Mouse (Mus musculus) cerebellum, adult 11 months (tissue): ENCODE results near the gene Npdc1.

Experiments used
- DNase-seq: peaks from one replicate; pipeline ENCODE4 v3.0.0; 2022

The Npdc1 gene

DNA sequence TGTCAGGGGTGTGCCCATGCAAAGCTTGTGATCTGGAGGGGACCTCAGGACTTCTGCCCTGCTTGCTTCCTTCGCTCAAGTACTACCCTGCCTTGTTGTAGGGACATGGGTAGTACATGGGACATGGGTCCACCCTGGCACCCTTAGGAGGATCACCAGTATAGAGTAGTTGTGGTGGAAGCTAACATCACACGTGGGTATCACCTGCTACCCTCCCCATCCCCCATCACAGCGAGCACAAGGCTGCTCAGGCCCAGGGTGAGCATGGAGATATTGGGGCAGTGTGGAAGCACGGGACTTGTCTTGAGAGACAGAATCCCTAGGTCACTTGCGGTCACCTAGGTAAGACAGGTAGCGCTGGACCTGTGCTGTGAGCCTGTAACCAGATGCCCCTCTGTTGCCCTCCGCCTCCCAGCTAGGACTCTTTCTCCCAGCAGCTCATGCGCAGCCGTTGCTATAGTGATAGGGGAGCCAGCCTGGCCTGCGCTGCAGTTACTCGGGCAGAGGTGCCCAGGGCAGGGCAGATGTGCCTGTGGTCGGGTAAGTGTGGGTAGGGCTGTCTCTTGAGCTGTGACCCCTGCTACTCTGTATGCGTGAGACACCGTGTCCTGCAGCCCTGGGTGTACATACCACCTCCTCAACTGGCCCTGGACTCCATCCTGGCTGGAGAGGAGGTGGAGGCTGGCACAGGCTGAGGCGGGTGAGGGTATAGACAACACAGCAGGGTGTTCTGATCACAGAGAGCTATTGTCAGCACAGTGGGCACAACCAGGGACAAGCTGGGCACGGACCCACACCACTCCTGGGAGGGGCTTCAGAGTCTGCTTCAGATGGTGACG is 31.5 kb downstream of the Npdc1 start:
- DNase-seq = no peak

DNA sequence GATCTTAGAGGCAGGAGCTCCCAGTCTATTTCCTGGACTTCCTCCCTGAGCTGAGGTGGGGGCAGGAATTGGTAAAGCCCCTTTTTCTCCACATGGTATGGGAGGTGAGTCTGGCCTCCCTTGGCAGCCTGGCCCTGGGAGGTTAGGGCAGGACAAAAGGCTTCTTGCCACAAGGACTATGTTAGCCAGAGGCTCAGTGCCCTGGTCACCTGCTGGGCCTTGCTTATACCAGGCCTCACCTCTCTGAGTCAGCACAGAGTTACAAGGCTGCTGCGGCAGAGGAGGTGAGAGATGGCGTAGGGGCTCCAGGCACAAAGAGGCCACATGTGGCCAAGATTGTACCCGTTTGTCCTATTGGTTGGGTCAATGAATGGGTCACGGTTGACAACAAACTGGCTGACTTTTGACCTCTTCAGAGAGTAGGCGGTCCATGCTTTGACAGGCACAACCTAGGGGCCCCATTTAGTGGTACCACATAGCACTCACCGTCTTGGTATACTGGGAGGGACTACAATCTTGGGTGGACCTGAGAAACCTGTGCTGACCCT is 32.2 kb downstream of the Npdc1 start:
- DNase-seq = no peak

DNA sequence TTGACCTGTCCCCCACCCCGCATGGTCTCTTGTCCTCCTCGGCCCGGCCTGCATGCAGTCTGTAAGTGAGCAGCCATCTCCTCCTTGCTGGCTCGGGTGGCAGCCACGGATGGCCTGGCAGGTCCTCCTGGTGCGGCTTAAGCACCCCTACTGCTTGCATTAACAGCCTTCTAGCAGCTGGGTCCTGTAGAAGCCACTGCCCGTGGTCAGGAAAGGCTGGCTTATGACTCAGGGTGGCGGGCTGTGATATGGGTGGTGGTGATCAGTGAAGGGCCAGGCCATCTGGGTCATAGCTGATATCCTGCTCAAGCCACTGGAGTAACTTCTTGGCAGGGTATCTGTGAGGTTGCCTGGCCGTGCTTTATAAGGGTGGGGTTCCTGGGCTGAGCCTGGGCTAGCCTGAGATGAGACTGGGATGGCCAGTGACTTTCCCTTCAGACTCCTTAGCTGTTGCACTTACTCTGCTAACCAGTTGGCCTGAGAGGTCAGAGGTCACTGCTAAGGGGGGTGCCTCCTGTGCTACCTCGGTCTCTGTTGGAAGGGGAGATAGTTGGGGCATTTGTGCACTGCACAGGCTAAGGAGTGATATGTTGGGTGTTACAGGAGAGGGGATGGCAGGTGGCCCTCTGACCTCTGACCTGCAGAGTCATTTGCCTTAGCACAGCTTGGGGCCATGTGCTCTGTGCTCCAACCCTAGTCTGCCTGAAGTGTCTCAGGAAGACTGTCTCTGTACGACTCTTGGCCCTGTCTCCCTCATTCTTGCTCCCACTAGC is 33.4 kb downstream of the Npdc1 start:
- DNase-seq = no peak

DNA sequence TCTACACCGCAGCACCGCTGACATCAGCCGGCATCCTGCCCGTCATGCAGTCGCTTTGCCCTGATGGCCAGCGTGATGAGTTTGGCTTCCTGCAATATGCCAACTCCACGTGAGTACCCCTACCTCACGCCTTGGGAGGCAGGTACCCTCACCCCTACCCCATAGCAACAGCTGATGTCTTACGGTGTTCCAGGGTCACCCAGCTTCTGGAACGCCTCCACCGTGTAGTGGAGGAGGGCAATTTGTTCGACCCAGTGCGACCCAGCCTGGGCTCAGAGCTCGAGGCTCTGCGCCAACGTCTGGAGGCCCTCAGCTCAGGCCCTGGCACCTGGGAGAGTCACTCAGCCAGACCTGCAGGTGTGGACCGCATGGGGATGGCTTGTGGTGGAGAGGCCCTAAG is 34.0 kb downstream of the Npdc1 start:
- DNase-seq = no peak

DNA sequence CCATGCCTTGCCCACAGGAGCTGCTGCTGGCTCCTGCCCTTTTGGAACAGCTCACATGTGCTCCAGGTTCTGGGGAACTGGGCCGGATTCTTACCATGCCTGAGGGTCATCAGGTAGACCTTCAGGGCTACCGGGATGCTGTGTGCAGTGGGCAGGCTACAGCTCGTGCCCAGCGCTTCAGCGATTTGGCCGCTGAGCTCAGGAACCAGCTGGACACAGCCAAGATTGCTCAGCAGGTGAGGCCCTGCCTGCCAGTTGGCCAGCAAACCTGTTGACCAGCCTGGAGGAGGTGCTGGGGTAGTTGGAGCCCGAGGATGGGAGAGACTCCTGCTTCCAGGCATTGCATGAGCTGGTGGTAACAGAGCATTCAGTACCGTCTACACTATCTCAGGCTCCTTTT is 35.1 kb downstream of the Npdc1 start:
- DNase-seq = peak; percentile 94

DNA sequence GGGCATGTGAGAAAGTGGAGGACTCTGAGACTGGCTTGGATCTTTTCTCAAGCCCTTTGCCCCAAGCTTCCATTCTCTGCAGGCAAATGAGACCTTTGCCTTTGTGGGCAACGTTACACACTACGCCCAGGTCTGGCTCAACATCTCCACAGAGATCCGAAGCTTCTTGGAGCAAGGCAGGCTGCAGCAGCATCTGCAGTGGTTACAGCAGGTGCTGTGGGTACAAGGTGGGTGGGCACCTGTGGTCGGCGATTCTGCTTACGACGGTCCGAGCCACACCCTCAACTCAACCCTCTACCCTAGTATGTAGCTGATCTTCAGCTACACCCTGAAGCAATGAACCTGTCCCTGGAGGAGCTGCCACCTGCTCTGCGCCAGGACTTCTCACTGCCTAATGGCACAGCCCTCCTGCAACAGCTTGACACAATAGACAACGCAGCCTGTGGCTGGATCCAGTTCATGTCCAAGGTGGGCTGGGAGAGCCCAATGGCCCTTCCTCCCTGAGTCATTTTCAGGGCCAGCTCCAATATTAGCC is 37.2 kb downstream of the Npdc1 start:
- peak; percentile 25 for DNase-seq

DNA sequence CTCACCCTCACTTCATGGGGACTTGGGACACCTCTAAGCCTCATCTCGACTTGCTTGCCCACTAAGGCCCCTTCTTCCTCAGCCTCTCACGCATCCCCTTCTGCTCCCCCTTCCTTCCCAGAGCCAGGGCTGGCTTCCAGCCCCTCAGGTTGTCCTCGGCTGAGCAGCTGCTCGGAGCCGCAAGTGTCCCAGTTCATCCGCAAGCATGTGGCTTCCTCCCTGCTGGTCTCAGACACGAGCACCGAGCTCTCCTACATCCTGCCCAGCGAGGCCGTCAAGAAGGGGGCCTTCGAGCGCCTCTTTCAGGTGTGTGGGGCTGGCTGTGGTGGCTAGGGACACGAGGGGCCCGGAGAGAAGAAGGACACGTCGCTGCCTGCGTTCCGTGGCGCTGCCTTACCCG is 41.9 kb downstream of the Npdc1 start:
- DNase-seq = no peak

DNA sequence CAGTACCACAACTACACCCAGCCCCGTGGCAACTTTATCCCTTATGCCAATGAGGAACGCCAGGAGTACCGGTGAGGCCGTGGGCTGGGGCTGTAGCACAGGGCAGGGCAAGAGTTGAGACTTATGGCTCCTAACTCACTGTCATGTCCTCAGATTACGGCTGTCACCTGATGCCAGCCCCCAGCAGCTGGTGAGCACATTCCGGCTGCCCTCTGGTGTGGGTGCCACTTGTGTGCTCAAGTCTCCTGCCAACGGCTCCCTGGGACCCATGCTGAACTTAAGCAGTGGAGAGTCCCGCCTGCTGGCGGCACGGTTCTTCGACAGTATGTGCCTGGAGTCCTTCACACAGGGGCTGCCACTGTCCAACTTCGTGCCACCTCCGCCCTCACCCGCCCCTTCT is 43.5 kb downstream of the Npdc1 start:
- DNase-seq = no peak

DNA sequence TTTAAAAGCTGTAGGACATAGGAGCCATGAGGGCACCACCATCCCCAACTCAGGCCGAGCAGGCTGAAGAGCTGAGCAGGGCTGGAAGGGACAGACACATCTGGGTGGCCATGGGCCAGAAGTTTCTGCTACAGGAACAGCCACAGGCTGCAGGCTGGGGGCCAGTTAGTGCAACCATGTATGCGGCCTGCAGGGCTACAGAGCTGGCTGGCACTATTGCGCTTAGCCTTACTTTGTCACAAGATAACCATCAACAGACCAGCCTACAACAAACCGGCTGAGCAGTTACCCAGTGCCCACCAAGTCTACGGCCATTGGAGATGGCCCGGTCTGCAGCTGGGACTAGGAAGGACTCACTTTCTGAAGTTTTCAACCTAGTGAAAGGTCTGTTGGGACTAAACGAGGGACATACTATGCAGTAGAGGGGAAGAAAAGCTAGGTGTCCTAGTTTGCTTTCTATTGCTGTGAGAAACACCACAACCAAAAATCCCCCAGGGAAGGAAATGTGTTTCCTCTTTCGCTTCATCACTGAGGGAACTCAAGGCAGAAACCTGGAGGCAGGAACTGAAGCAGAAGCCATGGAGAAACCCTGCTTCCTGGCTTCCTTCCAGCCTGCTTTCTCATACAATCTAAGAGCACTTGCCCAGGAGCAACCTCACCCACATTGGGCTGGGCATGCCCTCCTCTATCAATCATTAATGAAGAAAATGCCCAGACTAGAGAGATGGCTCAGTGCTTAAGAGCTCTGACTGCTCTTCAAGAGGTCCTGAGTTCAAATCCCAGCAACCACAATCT is 51.9 kb downstream of the Npdc1 start:
- no peak for DNase-seq

DNA sequence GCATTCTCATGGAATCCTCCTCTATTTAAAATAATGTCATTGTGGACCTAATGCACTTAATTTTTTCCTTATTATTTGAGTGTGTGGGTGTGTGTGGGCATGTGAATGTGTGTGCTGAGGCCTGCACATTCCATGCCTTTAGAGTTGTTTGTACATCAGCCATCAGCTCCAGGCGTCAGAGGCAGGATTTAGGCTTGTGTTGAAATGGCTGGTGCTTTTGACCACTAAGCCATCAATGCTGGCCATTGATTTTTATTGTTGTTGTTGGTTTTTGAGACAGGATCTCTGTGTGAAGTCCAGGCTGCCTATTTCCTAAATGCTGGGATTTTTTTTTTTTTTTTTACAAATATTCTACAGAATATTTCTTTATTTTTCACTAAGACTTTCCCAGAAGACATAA is 53.8 kb downstream of the Npdc1 start:
- DNase-seq = no peak

DNA sequence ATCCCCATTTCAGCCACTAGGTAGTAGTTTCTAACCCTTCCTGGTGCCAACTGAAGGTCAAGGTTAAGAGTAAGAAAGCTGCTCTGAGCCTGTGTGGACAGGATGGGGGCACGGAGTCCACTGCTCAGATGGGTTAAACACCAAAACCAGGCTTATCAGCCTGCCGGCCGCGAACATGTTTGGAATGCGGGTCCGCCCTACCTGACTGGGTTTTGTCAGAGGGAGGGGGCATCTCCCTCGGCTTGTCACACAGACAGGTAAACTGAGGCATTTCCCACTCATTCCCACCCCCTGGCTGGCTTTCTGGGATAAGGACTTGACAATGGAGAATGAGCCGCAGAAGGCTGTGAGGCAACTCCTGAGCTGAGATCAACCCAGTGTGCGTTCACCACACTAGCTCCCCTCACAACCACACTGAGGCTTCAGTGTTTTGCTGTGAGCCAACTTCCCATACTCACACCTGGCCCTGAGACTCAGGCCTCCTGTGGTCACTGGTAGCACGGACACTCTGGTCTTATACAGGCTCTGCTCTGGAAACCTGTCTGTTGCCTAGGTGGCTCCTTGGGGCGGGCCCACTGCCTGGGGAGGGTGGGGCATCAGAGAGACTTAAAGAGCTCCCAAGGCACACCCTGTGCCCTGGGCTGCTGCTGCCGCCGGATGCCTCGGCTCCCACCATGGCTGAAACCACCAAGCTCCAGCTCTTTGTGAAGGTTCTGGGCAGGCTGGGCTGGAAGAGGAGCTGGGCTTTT is 57.2 kb downstream of the Npdc1 start, which contains the start of gene Clic3:
Clic3 (plus strand) TSS at position 634 of the 749 bp plus-strand sequence.
- DNase-seq = no peak

DNA sequence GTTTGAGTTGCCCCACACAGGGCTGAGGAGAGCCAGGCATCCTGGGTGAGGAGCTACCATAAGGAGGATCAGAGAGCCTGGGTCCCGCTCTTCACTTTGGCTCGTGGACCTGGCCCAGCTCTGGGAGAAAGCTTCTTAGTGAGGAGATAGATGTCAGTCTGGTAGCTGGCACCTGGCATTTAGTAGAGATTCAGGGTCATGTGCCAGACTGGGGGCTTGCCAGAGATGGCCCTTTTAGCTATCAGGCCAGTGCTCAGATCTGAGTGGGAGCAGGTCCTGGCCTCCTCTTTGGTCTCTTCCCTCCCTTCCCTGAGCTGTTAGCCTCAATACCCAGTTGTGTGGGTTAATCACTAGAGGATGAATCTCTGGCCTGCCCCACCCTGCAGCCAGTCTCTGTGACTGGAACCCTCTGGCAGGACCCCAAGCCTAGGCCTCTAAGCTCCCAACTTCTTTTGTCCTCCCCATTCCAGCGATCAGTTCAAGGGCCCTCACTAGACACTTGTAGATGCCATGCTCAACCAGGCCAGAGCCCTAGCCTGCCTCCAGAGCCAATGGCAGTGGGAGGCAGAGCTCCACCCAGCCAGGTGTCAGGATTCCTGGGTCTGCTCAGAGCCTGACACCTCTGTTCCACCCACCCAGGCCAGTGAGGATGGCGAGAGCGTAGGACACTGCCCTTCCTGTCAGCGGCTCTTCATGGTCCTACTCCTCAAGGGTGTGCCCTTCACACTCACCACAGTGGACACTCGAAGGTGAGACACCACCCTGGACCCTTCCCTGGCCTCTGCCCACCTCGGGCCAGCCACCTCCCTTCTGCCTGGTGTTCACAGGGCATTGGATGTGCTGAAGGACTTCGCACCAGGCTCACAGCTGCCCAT is 58.1 kb downstream of the Npdc1 start:
- no peak for DNase-seq

DNA sequence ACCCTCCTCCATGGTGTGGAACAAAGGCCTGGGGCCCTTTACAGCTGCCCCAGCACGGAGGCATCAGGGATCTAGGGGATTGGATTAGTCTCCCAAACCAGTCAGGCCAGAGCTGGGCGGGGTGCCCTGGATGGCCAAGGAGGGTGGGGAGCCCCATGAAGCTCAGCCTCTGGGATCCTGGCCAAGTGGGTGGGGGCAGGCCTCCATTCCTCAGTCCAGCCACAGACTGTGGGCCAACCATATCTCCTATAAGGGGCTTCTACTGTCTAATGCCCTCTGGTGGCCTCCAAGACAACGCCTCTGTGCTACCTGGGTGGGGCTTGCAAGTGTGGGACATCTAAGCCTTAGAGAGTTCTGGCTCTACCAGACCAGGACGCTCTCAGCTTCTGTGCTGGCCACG is 59.8 kb downstream of the Npdc1 start:
- no peak for DNase-seq
